Mouse (Mus musculus) liver, adult 2 months (tissue): Measurements from ENCODE around the gene Ptms. TPM values are rescaled to one million over a fixed set of nuclear protein-coding genes. Genes with fewer than 3 reads are reported as not detected.

Experiments
- DNase-seq: peaks from one replicate; pipeline ENCODE4 v3.0.0-alpha.2; 2011; ENCODE audit warnings: low read depth, low spot score; ENCODE audit errors: extremely low read depth
- H3K27ac ChIP-seq: fragments of 200-500 bp; replicated peaks from 2 replicates; pipeline ENCODE4 v1.5.1; 2012; ENCODE audit warnings: low read depth, mild to moderate bottlenecking, control low read depth, inconsistent platforms, low read length; ENCODE audit not compliant: insufficient read depth
- H3K27me3 ChIP-seq: fragments of 200-500 bp; 2 replicates; pipeline ENCODE4 v1.6.1; 2012; ENCODE audit warnings: mild to moderate bottlenecking, moderate library complexity, low read length, inconsistent platforms; ENCODE audit not compliant: control insufficient read depth, insufficient read depth
- H3K36me3 ChIP-seq: fragments of 200-500 bp; 2 replicates; pipeline ENCODE4 v1.6.1; 2012; ENCODE audit warnings: low read length, inconsistent platforms; ENCODE audit not compliant: control insufficient read depth, insufficient read depth
- H3K4me1 ChIP-seq: fragments of 200-500 bp; 2 replicates; pipeline ENCODE4 v1.6.1; 2011; ENCODE audit warnings: low read length; ENCODE audit not compliant: control insufficient read depth, insufficient read depth
- H3K4me3 ChIP-seq: fragments of 200-500 bp; 2 replicates; pipeline ENCODE4 v1.5.1; 2011; ENCODE audit warnings: low read depth, mild to moderate bottlenecking, control low read depth, low read length, moderate library complexity; ENCODE audit not compliant: insufficient read depth
- H3K79me2 ChIP-seq: fragments of 200-500 bp; 2 replicates; pipeline ENCODE4 v1.6.1; 2012; ENCODE audit warnings: inconsistent platforms, mild to moderate bottlenecking, low read length, moderate library complexity; ENCODE audit not compliant: control insufficient read depth, insufficient read depth
- H3K9ac ChIP-seq: fragments of 200-500 bp; 2 replicates; pipeline ENCODE4 v1.6.1; 2012; ENCODE audit warnings: low read depth, mild to moderate bottlenecking, control low read depth, inconsistent platforms, low read length
- CTCF ChIP-seq: fragments of 200-500 bp; IDR thresholded peaks from 2 replicates; pipeline ENCODE4 v1.5.1; 2011; ENCODE audit warnings: low read depth, low read length, control low read depth
- POLR2A ChIP-seq: fragments of 200-500 bp; IDR thresholded peaks from 2 replicates; pipeline ENCODE4 v1.6.1; 2011; ENCODE audit warnings: low read length, control low read depth; ENCODE audit not compliant: insufficient read depth; ENCODE audit errors: extremely low read depth
- WGBS: fragments of 180-500 bp; shearing (Covaris S2); methylation state at CpG from one replicate; pipeline ENCODE4 v1.1.7; 2018; 5-methylcytosine and 5-hydroxymethylcytosine counted together
- polyA plus RNA-seq: library from polyadenylated mRNA; depleted of rRNA; stranded (reverse); fragments of >200 nt; gene quantifications from 2 replicates; pipeline ENCODE4 v1.2.3, GENCODE M21; 2012; rRNA removed
- total RNA-seq: library from RNA; depleted of rRNA; stranded (reverse); fragments of >200 nt; gene quantifications from 2 replicates; pipeline ENCODE4 v1.2.3, GENCODE M21; 2014; rRNA removed

The Ptms gene
- 80.7 and 101 TPM in 2 replicates for total RNA-seq
- 2,256 and 3,281 TPM in 2 replicates for polyA plus RNA-seq

DNA sequence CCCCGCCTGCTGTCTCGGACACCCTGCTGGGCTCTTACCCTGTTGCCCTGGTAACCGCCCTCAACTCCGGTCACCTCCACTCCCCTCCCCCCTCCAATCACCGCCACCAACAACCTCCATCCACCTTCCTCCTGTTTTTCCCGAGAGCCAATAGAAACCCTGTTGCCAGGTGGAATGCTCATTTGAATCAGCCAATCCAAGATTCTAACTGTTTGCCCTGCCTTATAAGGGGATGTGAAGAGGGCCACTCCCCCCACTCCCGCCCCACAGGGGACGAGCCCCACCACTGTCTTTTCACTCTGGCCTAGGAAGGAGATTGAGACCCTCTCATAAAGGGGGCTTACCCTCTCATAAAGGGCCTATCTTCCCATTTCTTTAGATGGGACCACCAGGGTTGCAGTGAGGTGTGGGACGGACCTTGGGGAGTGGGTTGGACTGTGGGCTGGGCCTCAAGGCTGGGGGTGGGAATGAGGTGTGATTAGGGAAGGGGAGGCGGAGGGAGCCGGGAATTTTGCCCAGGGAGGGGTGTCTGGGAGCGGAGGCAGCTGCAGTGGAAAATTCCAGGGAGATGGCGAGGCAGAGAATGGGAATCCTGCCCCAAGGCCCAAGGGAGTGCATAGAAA lies at the start of gene Ptms:
Gene Ptms, minus strand, starts transcription at position 409 of the 623 bp plus-strand sequence.
- peak; percentile 99 for DNase-seq
- TF ChIP-seq POLR2A, result peak; percentile 34; the same call in 1 of the 2 replicates
- no peak for TF ChIP-seq CTCF
- Histone ChIP-seq H3K27me3 (no peaks in the 10 kb centered on the region), H3K9ac (peak within 1 kb of the TSS; percentile 69), H3K36me3 (no peaks in the 10 kb centered on the region), H3K79me2 (peaks cover 2% of the 10 kb centered on the region; the same call in 1 of the 2 replicates), H3K4me3 (peak within 1 kb of the TSS; percentile 43), H3K4me1 (peaks cover 21% of the 10 kb centered on the region), H3K27ac (peak within 1 kb of the TSS; percentile 96)
- 3% methylated on average over 13 of the region's 13 CpGs for WGBS

DNA sequence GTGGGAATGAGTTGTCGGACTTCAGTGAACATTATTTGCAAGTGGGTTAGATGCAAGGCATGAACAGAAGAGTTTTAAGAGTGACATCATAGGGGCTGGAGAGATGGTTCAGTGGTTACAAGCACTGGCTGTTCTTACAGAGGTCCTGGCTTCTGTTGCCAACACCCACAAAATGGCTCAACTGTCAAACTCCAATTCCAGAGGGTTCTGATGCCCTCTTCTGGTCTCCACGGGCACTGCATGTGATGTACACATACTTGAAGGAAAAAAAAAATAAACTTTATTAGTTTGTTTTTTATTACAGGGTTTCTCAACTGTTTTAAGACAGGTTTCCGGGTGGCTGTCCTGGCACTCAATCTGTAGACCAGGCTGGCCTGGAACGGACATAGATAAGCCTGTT lies 47.9 kb upstream of the Ptms start:
- no peak overlapping the region for H3K27ac ChIP-seq
- TF ChIP-seq POLR2A, result no peak
- TF ChIP-seq CTCF, result peak; percentile 29; the same call in 1 of the 2 replicates
- peaks cover 10% of the 10 kb centered on the region for H3K4me1 ChIP-seq
- no peak overlapping the region for H3K4me3 ChIP-seq
- WGBS, result 80% methylated on average over 4 of the region's 4 CpGs
- peaks cover 3% of the 10 kb centered on the region; the same call in 1 of the 2 replicates for H3K79me2 ChIP-seq
- DNase-seq, result peak; percentile 40
- H3K27me3 ChIP-seq, result 0 out of 2 replicates have a peak, but pooled peaks cover 2% of the 10 kb centered on the region
- H3K9ac ChIP-seq, result no peak overlapping the region
- H3K36me3 ChIP-seq, result no peaks in the 10 kb centered on the region

GRCm38 (mm10) chr6:124966466-124967118 lies 46.7 kb upstream of the Ptms start:
- TF ChIP-seq POLR2A (no peak), CTCF (peak; percentile 47; the same call in 1 of the 2 replicates)
- peaks cover 10% of the 10 kb centered on the region for H3K4me1 ChIP-seq
- no peak for DNase-seq
- H3K4me3 ChIP-seq, result no peak overlapping the region
- no peak overlapping the region for H3K9ac ChIP-seq
- H3K27ac ChIP-seq, result no peak overlapping the region
- H3K27me3 ChIP-seq, result 0 out of 2 replicates have a peak, but pooled peaks cover 2% of the 10 kb centered on the region
- H3K36me3 ChIP-seq, result peaks cover 3% of the 10 kb centered on the region; the same call in 1 of the 2 replicates
- H3K79me2 ChIP-seq, result peaks cover 3% of the 10 kb centered on the region; the same call in 1 of the 2 replicates
- WGBS, result 91% methylated on average over 7 of the region's 7 CpGs

DNA sequence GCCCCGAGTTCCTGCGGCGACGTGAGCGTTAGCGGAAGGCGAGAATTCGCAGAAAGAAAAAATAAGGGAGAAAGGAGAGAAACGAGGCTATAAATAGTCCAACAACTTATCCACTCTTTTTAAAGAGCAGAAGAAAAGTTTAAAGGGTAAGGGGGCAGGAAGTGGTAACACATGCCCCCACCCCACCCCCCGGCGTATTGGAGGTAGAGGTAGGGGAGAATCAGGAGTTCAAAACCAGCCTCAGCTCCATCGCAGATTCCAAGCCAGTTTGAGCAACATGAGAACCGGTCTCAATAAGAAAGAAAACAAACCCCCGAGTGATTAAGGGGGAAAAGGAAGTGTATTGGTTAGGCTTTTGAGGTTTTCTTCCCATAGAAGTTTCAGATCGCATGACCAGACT lies 45.8 kb upstream of the Ptms start:
- H3K4me1 ChIP-seq, result peaks cover 10% of the 10 kb centered on the region
- H3K9ac ChIP-seq, result peak overlapping the region; percentile 79
- no peak for DNase-seq
- 4% methylated on average over 15 of the region's 15 CpGs for WGBS
- TF ChIP-seq POLR2A (no peak), CTCF (no peak)
- peaks cover 3% of the 10 kb centered on the region; the same call in 1 of the 2 replicates for H3K79me2 ChIP-seq
- peak overlapping the region; percentile 79 for H3K4me3 ChIP-seq
- peak overlapping the region; percentile 46 for H3K27ac ChIP-seq
- no peaks in the 10 kb centered on the region for H3K27me3 ChIP-seq
- H3K36me3 ChIP-seq, result peaks cover 3% of the 10 kb centered on the region; the same call in 1 of the 2 replicates

- TF ChIP-seq POLR2A (0 out of 2 replicates have a peak, but pooled peaks have one; percentile 46), CTCF (no peak)
These were observed 45.3 kb upstream of the Ptms start, which contains the start of gene Cops7a for GRCm38 (mm10) chr6:124965088-124965719. Cops7a (minus strand) TSS chr6:124965538.

More at GRCm38 (mm10) chr6:124965088-124965719, 45.3 kb upstream of the Ptms start, which contains the start of gene Cops7a:
- DNase-seq, result peak; percentile 81
- Histone ChIP-seq H3K4me3 (peak within 1 kb of the TSS; percentile 79), H3K4me1 (peaks cover 10% of the 10 kb centered on the region), H3K79me2 (peaks cover 3% of the 10 kb centered on the region; the same call in 1 of the 2 replicates), H3K9ac (peak within 1 kb of the TSS; percentile 82), H3K27me3 (no peaks in the 10 kb centered on the region), H3K36me3 (peaks cover 3% of the 10 kb centered on the region; the same call in 1 of the 2 replicates), H3K27ac (peak within 1 kb of the TSS; percentile 78)
- under 1% methylated on average over 68 of the region's 68 CpGs for WGBS
